Mouse (Mus musculus) CD4-positive, CD25-positive, alpha-beta regulatory T cell, adult 2 months (primary cell): Measurements from ENCODE around the gene Upk3b.
A peak's percentile ranks its signal among the peaks of the same experiment; 100 is the strongest.
"Not testable (repeated sequence)": the region's sequence is repeated elsewhere in the genome, so short reads cannot be mapped to it uniquely, and the experiment has no call there.

Source experiments
- DNase-seq: peaks from one replicate; pipeline ENCODE4 v3.0.0-alpha.2; 2012; ENCODE audit warnings: low read depth, low spot score

Upk3b gene

GRCm38 (mm10) chr5:136034868-136035267 lies 3.4 kb upstream of the Upk3b start:
- no peak for DNase-seq

- no peak for DNase-seq
Observed at GRCm38 (mm10) chr5:136035285-136035684, 3.0 kb upstream of the Upk3b start.

- DNase-seq = no peak
Observed at GRCm38 (mm10) chr5:136036667-136037066, 1.6 kb upstream of the Upk3b start.

GRCm38 (mm10) chr5:136040210-136040609 lies 1.9 kb downstream of the Upk3b start:
- DNase-seq = no peak

GRCm38 (mm10) chr5:136041260-136041659 lies 3.0 kb downstream of the Upk3b start:
- DNase-seq = no peak

GRCm38 (mm10) chr5:136041666-136042065 lies 3.4 kb downstream of the Upk3b start:
- no peak for DNase-seq

GRCm38 (mm10) chr5:136044865-136045264 lies 6.6 kb downstream of the Upk3b start:
- peak; percentile 48 for DNase-seq

GRCm38 (mm10) chr5:136045408-136045807 lies 7.1 kb downstream of the Upk3b start:
- DNase-seq = peak; percentile 42

GRCm38 (mm10) chr5:136045987-136046386 lies 7.7 kb downstream of the Upk3b start:
- DNase-seq = peak; percentile 86

GRCm38 (mm10) chr5:136048541-136048940 lies 10.2 kb downstream of the Upk3b start:
- DNase-seq = not testable (repeated sequence)

GRCm38 (mm10) chr5:136049926-136050325 lies 11.6 kb downstream of the Upk3b start:
- DNase-seq = no peak

GRCm38 (mm10) chr5:136051231-136052085 lies 13.2 kb downstream of the Upk3b start:
- no peak for DNase-seq

- DNase-seq = no peak
Observed at GRCm38 (mm10) chr5:136052861-136053655, 14.8 kb downstream of the Upk3b start.

- no peak for DNase-seq
Observed at GRCm38 (mm10) chr5:136054301-136055077, 16.2 kb downstream of the Upk3b start, which contains the start of gene Upk3bl. TSS of gene Upk3bl (plus strand) at chr5:136054492.

GRCm38 (mm10) chr5:136056062-136056461 lies 17.8 kb downstream of the Upk3b start:
- DNase-seq = no peak

- no peak for DNase-seq
Observed at GRCm38 (mm10) chr5:136057085-136057484, 18.8 kb downstream of the Upk3b start.

GRCm38 (mm10) chr5:136061567-136061966 lies 23.3 kb downstream of the Upk3b start:
- peak; percentile 71 for DNase-seq

GRCm38 (mm10) chr5:136063920-136064319 lies 25.6 kb downstream of the Upk3b start:
- no peak for DNase-seq

GRCm38 (mm10) chr5:136066404-136067148 lies 28.3 kb downstream of the Upk3b start:
- DNase-seq = not testable (repeated sequence)

- no peak for DNase-seq
Observed at GRCm38 (mm10) chr5:136069411-136069810, 31.1 kb downstream of the Upk3b start.

GRCm38 (mm10) chr5:136073051-136073450 lies 34.8 kb downstream of the Upk3b start:
- DNase-seq = no peak
